Mouse (Mus musculus): Measurements from ENCODE around the gene Vdr. TPM values are rescaled to one million over a fixed set of nuclear protein-coding genes. Genes with fewer than 3 reads are reported as not detected.

Gene Vdr
- total RNA-seq, 2 experiments from 2014 or later = 0.30 to 0.37 TPM

GRCm38 (mm10) chr15:97807867-97808266, 102.6 kb downstream of the Vdr start:
- no peak for DNase-seq

Other genes with a start within 250 kb of the Vdr start
- 10 to 100 TPM; 21.0 to 23.3 TPM for gene Rpap3, start 204.8 kb downstream of the Vdr start, total RNA-seq (2021)
- under 1 TPM; 0.27 to 0.71 TPM for gene Endou, start 179.3 kb downstream of the Vdr start, total RNA-seq (2021)
- 10 to 100 TPM; 41.0 to 59.9 TPM for gene Rapgef3, start 142.7 kb downstream of the Vdr start, total RNA-seq (2021)
- gene Slc48a1, start 132.1 kb downstream of the Vdr start, total RNA-seq (2021) = 100 to 1,000 TPM; 133 to 137 TPM
- gene Hdac7, start 66.1 kb downstream of the Vdr start, total RNA-seq (2021) = 10 to 100 TPM; 21.3 to 25.0 TPM
- 10 to 100 TPM; 29.1 to 30.4 TPM for gene Tmem106c, start 53.6 kb upstream of the Vdr start, total RNA-seq (2021)
- gene Col2a1, start 94.1 kb upstream of the Vdr start, total RNA-seq (2021) = under 1 TPM; 0.47 to 0.48 TPM
- 100 to 1,000 TPM; 305 to 384 TPM for gene Pfkm, start 182.0 kb upstream of the Vdr start, total RNA-seq (2021)
- gene Senp1, start 183.1 kb upstream of the Vdr start, total RNA-seq (2021) = 10 to 100 TPM; 12.3 to 14.2 TPM

Measured in layer of hippocampus, postnatal 36 days (tissue).